Mouse (Mus musculus) MEL (cell line): ENCODE data around the gene Bex3.

Experiments
- CHD2 ChIP-seq: IDR thresholded peaks from 2 replicates; pipeline ENCODE4 v1.6.1; 2011; ENCODE audit warnings: low read length, improper control_type of control experiment
- CTCF ChIP-seq, 3 experiments: IDR thresholded peaks in 2 of 3; conservative IDR thresholded peaks in 1 of 3; 2 replicates each; pipeline ENCODE4 v1.5.1; 2011 to 2012; ENCODE audit warnings: low read length in 3 of 3, low read depth in 2 of 3, mild to moderate bottlenecking in 2 of 3, improper control_type of control experiment in 1 of 3, inconsistent platforms in 1 of 3, mixed read lengths in 1 of 3, moderate library complexity in 1 of 3; ENCODE audit not compliant: control insufficient read depth in 1 of 3, insufficient read depth in 1 of 3, poor library complexity in 1 of 3, severe bottlenecking in 1 of 3
- EP300 ChIP-seq, 2 experiments: IDR thresholded peaks; 2 replicates each; pipeline ENCODE4 v1.6.1; 2011; ENCODE audit warnings: improper control_type of control experiment in 2 of 2, low read length in 2 of 2, low read depth in 1 of 2, mild to moderate bottlenecking in 1 of 2
- ETS1 ChIP-seq: IDR thresholded peaks from 2 replicates; pipeline ENCODE4 v1.6.1; 2012; ENCODE audit warnings: low read depth, mild to moderate bottlenecking, inconsistent platforms, low read length, improper control_type of control experiment, moderate library complexity
- JUND ChIP-seq: IDR thresholded peaks from 2 replicates; pipeline ENCODE4 v1.6.1; 2011; ENCODE audit warnings: low read depth, mild to moderate bottlenecking, improper control_type of control experiment, low read length
- MAX ChIP-seq: IDR thresholded peaks from 2 replicates; pipeline ENCODE4 v1.6.1; 2011; ENCODE audit warnings: low read length, improper control_type of control experiment
- NRF1 ChIP-seq: IDR thresholded peaks from 2 replicates; pipeline ENCODE4 v1.6.1; 2014; ENCODE audit warnings: low read depth, mild to moderate bottlenecking, inconsistent platforms, low read length, improper control_type of control experiment, moderate library complexity; ENCODE audit not compliant: poor library complexity, insufficient read depth, severe bottlenecking
- POLR2A ChIP-seq, 2 experiments: IDR thresholded peaks; 2 replicates each; pipeline ENCODE4 v1.6.1; 2011 to 2012; ENCODE audit warnings: low read length in 2 of 2, mild to moderate bottlenecking in 2 of 2, control low read depth in 1 of 2, improper control_type of control experiment in 1 of 2, low read depth in 1 of 2, moderate library complexity in 1 of 2; ENCODE audit not compliant: control insufficient read depth in 1 of 2, insufficient read depth in 1 of 2, poor library complexity in 1 of 2
- RCOR1 ChIP-seq: IDR thresholded peaks from 2 replicates; pipeline ENCODE4 v1.6.1; 2012; ENCODE audit warnings: low read depth, mild to moderate bottlenecking, inconsistent platforms, low read length, improper control_type of control experiment
- SMC3 ChIP-seq: IDR thresholded peaks from 2 replicates; pipeline ENCODE4 v1.6.1; 2011; ENCODE audit warnings: low read depth, low read length, improper control_type of control experiment
- UBTF ChIP-seq: IDR thresholded peaks from 2 replicates; pipeline ENCODE4 v1.6.1; 2012; ENCODE audit warnings: low read depth, mild to moderate bottlenecking, inconsistent platforms, low read length, improper control_type of control experiment, moderate library complexity, borderline replicate concordance; ENCODE audit not compliant: insufficient read depth
- USF2 ChIP-seq, 2 experiments: IDR thresholded peaks; 2 replicates each; pipeline ENCODE4 v1.6.1; 2011 to 2012; ENCODE audit warnings: improper control_type of control experiment in 2 of 2, low read length in 2 of 2, borderline replicate concordance in 1 of 2, inconsistent platforms in 1 of 2, low read depth in 1 of 2, mild to moderate bottlenecking in 1 of 2; ENCODE audit not compliant: insufficient read depth in 1 of 2
- ZMIZ1 ChIP-seq: IDR thresholded peaks from 2 replicates; pipeline ENCODE4 v1.6.1; 2012; ENCODE audit warnings: low read depth, mild to moderate bottlenecking, inconsistent platforms, low read length, improper control_type of control experiment, moderate library complexity

- TF ChIP-seq NRF1 (no peak), RCOR1 (no peak), MAX (no peak), SMC3 (no peak), CHD2 (no peak), JUND (no peak), CTCF (IDR thresholded peaks at IDR 0.05 in 2 of 3, conservative IDR thresholded peaks at IDR 0.05 in 1 of 3; ENCODE audit: control insufficient read depth in 1 of 3, insufficient read depth in 1 of 3, low read depth in 2 of 3, low read length in 3 of 3, poor library complexity in 1 of 3, severe bottlenecking in 1 of 3) (no peak), UBTF (no peak), POLR2A (IDR thresholded peaks at IDR 0.05; ENCODE audit: control insufficient read depth in 1 of 2, insufficient read depth in 1 of 2, low read depth in 1 of 2, low read length in 2 of 2, poor library complexity in 1 of 2) (no peak), ZMIZ1 (no peak), ETS1 (no peak), EP300 (IDR thresholded peaks at IDR 0.05; ENCODE audit: low read depth in 1 of 2, low read length in 2 of 2) (no peak), USF2 (IDR thresholded peaks at IDR 0.05; ENCODE audit: borderline replicate concordance in 1 of 2, insufficient read depth in 1 of 2, low read depth in 1 of 2, low read length in 2 of 2) (no peak)
These were observed 26.9 kb upstream of the Bex3 start for GRCm38 (mm10) chrX:136243181-136243580.
